Mouse (Mus musculus) stomach, postnatal 0 days (tissue): ENCODE measurements around the gene Bphl.

Experiments used
- CTCF ChIP-seq: IDR thresholded peaks from 2 replicates; pipeline ENCODE4 v1.5.1; 2016; ENCODE audit warnings: antibody characterized with exemption, low read depth, mild to moderate bottlenecking, moderate library complexity
- EP300 ChIP-seq: optimal IDR thresholded peaks from 2 replicates; pipeline ENCODE3; 2016; ENCODE audit warnings: antibody characterized with exemption

- no peak for TF ChIP-seq CTCF
- no peak for TF ChIP-seq EP300
These were observed 1.5 kb downstream of the Bphl start for GRCm38 (mm10) chr13:34038901-34039341.
